Mouse (Mus musculus) gastrocnemius, postnatal 14 days (tissue): ENCODE data around the gene Zfp551. TPM values are rescaled to one million over a fixed set of nuclear protein-coding genes. Genes with fewer than 3 reads are reported as not detected.

Experiments
- DNase-seq: peaks from one replicate; pipeline ENCODE4 v3.0.0; 2021; ENCODE audit warnings: mixed read lengths
- intact Hi-C: fragments of 180-260 bp; cut with DNase I; formaldehyde crosslinking; loops from one replicate; pipeline ENCODE4 v1.15.1; 2025; ENCODE audit warnings: low total_unique reads
- long read RNA-seq, 2 experiments: library from polyadenylated mRNA; stranded (forward); transcript quantifications; one replicate each; pipeline ENCODE4 v2.0.0; 2021
- total RNA-seq, 2 experiments: library from RNA; stranded (reverse); gene quantifications; 2 replicates each; pipeline ENCODE4 v1.2.3; 2021

The Zfp551 gene
- total RNA-seq = 1 to 10 TPM; 1.6 to 2.0 TPM
- long read RNA-seq, experiment 1 = 0 reads
- long read RNA-seq, experiment 2 = 0 reads

DNA sequence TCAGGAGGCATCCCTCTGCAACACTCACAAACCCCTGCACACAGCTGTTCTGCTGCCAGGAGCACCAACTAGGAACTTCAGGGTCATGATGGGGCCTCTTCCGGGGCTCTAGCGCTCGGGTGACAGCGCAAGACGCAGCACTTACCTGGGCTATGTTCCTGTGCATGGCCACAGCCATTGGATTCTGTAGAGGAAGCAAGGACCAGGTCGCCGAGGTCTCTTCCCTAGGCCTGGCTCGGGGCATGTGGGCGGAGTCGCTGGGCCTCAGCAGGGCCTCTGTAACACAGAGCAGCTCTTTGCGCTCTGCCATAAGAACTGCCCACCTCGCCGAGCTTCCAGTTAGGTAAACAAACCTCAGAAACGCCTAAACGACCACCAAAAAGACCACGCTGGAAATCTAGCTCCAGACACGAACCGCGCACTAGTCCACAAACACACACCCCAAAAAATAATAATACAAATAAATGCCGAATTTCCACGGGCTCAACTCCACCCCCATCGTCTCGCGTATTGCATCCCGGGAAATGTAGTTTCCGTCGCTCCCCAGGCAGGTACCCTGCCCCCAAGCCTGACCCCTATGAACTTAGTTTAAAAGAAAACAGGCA lies at the start of gene Zfp551:
Gene Zfp551, minus strand, starts transcription at position 507 of the 605 bp plus-strand sequence.
- intact Hi-C loops = no loop called here
- DNase-seq = peak; percentile 60

DNA sequence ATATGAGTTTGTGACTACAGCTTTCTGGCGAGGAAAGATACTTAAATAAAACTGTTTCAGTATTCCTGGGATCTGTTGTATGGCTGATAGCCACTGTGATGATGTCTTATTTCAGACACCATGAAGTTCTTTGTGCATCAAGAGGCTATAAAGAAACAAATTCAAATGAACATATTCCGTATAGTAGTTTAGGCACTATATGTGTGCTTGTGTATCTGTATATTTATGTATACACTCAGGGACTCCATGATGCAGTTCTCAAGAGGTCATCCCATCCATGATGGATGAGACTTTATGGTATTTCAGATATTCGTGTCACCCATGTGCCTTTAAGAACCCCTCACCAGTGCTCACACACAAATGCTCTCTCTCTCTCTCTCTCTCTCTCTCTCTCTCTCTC lies 304 bp upstream of the Zfp551 start:
- intact Hi-C loops = no loop called here
- no peak for DNase-seq

DNA sequence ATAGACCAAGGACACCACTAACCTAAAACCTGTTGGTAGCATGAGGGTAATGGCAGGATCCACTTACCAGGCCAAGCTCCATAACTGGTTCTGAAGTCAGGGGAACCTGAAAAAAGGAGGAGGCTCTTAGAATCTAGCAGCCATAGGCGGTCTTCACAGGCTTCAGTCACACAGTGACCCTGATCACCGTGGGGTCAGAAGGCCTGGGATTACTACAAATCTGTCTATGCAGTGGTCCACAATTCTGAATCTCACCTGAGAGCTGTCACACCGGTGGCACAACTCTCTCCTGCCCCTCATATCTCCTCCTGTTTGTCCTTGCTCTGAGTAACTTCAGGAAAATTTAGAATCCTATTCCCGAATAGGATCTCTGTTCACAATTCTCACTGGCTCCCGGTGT lies 810 bp downstream of the Zfp551 start:
- no peak for DNase-seq
- intact Hi-C loops = no loop called here

DNA sequence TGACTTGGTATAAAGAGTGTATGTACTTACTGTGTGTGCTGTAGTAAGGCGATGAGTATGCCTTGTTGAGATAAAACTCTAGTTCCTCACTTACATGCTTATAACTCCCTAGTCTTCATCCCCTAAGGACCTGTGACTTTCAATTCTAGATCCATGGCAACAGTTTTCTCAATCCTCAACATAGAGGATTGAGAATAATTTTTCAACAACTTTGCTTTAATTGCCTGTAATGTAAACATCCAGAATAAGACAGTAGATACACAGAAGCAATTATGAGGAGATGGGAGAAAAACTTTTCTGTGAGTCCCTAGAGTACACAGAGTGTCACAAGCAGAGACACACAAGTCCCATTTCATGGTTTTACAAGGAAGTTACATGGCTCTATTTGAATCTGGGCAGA lies 53.4 kb downstream of the Zfp551 start, which contains the start of gene Vmn1r84:
Gene Vmn1r84, minus strand, starts transcription at position 101 of the 400 bp plus-strand sequence.
- intact Hi-C loops = no loop called here
- no peak for DNase-seq

Other genes with a start within 250 kb of the Zfp551 start
- not detected for gene Vmn1r80, start 233.5 kb downstream of the Zfp551 start, total RNA-seq
- gene Vmn1r81, start 154.5 kb downstream of the Zfp551 start, total RNA-seq = not detected
- not detected for gene Vmn1r82, start 122.3 kb downstream of the Zfp551 start, total RNA-seq
- gene Vmn1r83, start 93.3 kb downstream of the Zfp551 start, total RNA-seq = not detected
- not detected for gene Vmn1r84, start 53.5 kb downstream of the Zfp551 start, total RNA-seq
- gene Zfp606, start 55.5 kb upstream of the Zfp551 start, total RNA-seq = 1 to 10 TPM; 5.2 to 5.5 TPM
- not detected for gene 2900092C05Rik, start 89.8 kb upstream of the Zfp551 start, total RNA-seq
- under 1 TPM in 1 of 2 experiments, not detected in 1; under 0.01 TPM for gene Vmn2r53, start 186.0 kb upstream of the Zfp551 start, total RNA-seq
- not detected for gene Vmn2r54, start 217.6 kb upstream of the Zfp551 start, total RNA-seq